Mouse (Mus musculus): ENCODE results near the gene Maml3. TPM values are rescaled to one million over a fixed set of nuclear protein-coding genes. Genes with fewer than 3 reads are reported as not detected.

Maml3 gene
- polyA plus RNA-seq (2012; rRNA removed), result 5.5 and 12.7 TPM in 2 replicates

DNA sequence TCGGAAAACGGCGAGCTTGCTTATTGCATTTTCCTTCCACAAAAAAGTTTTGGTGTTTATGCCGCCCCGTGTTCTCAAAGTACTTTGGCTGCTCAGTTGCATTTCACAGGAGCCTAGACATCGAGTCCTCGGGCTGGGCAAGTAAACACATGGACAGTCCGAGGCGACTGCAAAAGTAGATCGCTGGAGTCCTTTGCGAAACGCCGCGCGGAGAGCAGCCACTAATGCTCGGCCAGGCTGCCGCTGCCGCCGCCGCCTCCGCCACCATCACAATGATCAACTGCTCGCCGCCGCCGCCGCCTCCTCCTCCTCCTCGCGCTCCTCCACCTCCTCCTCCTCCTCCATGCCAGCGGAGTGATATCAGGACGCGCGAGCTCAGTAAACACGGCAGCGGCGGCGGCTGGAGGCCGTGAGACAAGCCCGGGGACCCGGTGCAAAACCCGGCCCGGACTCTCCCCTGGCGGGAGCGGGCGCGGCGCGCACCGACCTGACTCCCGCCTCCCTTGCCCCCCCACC is at the start of gene Maml3:
TSS of gene Maml3 (minus strand) at position 441 of the 516 bp plus-strand sequence.
- DNase-seq (ENCODE audit: low read depth), result peak; percentile 98
- TF ChIP-seq POLR2A (IDR thresholded peaks at IDR 0.05; ENCODE audit: borderline replicate concordance, extremely low read depth, insufficient read depth, insufficient read length, poor library complexity, severe bottlenecking) (peak; percentile 62; the same call in 1 of the 2 replicates), CTCF (IDR thresholded peaks at IDR 0.05; ENCODE audit: borderline replicate concordance, extremely low read depth, insufficient read depth, insufficient read length) (no peak)

DNA sequence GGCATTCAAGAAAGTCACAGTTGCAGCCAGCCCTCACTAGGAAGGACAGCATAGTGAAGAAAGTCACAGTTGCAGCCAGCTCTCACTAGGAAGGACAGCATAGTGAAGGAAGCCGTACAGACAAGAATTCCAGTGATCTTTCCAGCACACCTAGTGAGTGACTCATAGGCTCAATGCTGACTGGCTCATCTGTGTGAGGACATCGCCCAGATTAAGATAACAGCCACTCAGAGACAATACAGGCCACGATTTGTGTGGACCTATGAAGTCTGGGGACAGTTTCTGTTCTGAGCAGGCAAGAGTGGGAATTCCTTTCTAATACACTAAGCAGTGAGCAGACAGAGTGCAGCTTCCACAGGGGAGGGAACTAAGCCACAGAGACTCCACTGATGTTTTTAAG is 46.3 kb upstream of the Maml3 start:
- DNase-seq (ENCODE audit: low read depth), result no peak
- TF ChIP-seq POLR2A (IDR thresholded peaks at IDR 0.05; ENCODE audit: borderline replicate concordance, extremely low read depth, insufficient read depth, insufficient read length, poor library complexity, severe bottlenecking) (no peak), CTCF (IDR thresholded peaks at IDR 0.05; ENCODE audit: borderline replicate concordance, extremely low read depth, insufficient read depth, insufficient read length) (no peak)

DNA sequence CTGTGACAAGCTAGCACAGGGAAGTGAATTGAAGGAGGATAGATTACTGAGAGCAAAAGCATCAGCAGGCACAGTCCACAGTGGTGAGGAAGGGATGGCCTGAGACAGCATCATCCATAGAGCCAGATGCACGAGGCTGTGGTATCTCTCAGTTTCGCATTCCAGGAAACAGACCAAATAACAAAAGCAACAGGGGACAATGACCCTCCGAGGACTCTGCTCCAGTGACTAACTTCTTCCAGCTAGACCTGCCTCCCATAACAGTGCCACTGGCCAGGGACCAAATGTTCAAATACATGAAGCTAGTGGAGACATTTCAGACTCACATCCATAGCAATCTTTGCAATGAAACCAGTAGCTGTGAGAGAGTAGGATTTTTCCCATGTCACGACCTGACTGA is 43.4 kb upstream of the Maml3 start:
- TF ChIP-seq CTCF (IDR thresholded peaks at IDR 0.05; ENCODE audit: borderline replicate concordance, extremely low read depth, insufficient read depth, insufficient read length) (no peak), POLR2A (IDR thresholded peaks at IDR 0.05; ENCODE audit: borderline replicate concordance, extremely low read depth, insufficient read depth, insufficient read length, poor library complexity, severe bottlenecking) (no peak)
- DNase-seq (ENCODE audit: low read depth), result no peak

GRCm38 (mm10) chr3:52144776-52145460 is 40.0 kb upstream of the Maml3 start:
- no peak for DNase-seq (ENCODE audit: low read depth)
- TF ChIP-seq POLR2A (IDR thresholded peaks at IDR 0.05; ENCODE audit: borderline replicate concordance, extremely low read depth, insufficient read depth, insufficient read length, poor library complexity, severe bottlenecking) (no peak), CTCF (IDR thresholded peaks at IDR 0.05; ENCODE audit: borderline replicate concordance, extremely low read depth, insufficient read depth, insufficient read length) (no peak)

DNA sequence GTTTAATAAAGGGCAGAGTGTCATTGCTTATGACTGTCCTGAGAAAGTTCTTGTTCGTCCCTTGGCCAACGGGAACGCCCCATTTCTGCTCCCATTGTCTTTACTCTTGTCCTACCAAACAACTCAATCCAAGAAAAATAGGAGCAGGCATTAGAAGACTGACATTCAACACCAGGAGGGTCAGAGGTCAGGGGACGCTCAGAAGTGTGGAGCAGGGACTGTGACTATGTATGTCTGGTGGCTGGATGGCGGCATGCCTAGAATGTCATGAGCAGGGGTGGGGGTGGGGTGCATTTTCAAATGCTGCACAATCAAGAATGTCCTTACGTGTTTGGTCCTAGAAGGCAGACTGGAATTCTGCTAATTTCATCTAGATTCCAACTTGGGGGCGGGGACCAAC is 38.1 kb upstream of the Maml3 start:
- DNase-seq (ENCODE audit: low read depth), result no peak
- no peak for TF ChIP-seq CTCF (IDR thresholded peaks at IDR 0.05; ENCODE audit: borderline replicate concordance, extremely low read depth, insufficient read depth, insufficient read length)

- TF ChIP-seq CTCF (IDR thresholded peaks at IDR 0.05; ENCODE audit: borderline replicate concordance, extremely low read depth, insufficient read depth, insufficient read length), result no peak
- no peak for TF ChIP-seq POLR2A (IDR thresholded peaks at IDR 0.05; ENCODE audit: borderline replicate concordance, extremely low read depth, insufficient read depth, insufficient read length, poor library complexity, severe bottlenecking)
- peak; percentile 87 for DNase-seq (ENCODE audit: low read depth)
These were observed 35.3 kb upstream of the Maml3 start for GRCm38 (mm10) chr3:52140162-52140561.

GRCm38 (mm10) chr3:52125421-52125820 is 20.5 kb upstream of the Maml3 start:
- DNase-seq (ENCODE audit: low read depth), result peak; percentile 36
- no peak for TF ChIP-seq POLR2A (IDR thresholded peaks at IDR 0.05; ENCODE audit: borderline replicate concordance, extremely low read depth, insufficient read depth, insufficient read length, poor library complexity, severe bottlenecking)
- no peak for TF ChIP-seq CTCF (IDR thresholded peaks at IDR 0.05; ENCODE audit: borderline replicate concordance, extremely low read depth, insufficient read depth, insufficient read length)

DNA sequence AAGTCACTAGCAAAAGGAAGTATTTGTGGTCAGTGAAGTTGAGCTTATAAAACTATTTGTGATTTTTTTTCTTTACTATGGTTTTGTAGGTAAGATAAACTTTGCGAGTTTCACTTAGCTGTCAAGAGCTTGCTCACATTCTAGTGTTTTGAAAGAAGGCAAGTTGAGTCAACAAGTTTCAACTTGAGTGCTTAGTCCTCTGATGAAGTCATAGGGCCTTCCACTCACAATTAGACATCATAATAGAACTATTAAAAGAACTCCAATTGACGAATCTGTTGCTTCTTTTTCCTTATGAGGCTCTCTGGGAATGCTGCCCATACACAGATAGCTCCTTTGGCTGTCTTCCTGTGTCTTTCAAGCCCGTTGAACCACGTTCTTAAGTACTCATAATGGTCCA is 16.0 kb upstream of the Maml3 start:
- DNase-seq (ENCODE audit: low read depth), result peak; percentile 23
- TF ChIP-seq POLR2A (IDR thresholded peaks at IDR 0.05; ENCODE audit: borderline replicate concordance, extremely low read depth, insufficient read depth, insufficient read length, poor library complexity, severe bottlenecking) (no peak), CTCF (IDR thresholded peaks at IDR 0.05; ENCODE audit: borderline replicate concordance, extremely low read depth, insufficient read depth, insufficient read length) (no peak)

- TF ChIP-seq POLR2A (IDR thresholded peaks at IDR 0.05; ENCODE audit: borderline replicate concordance, extremely low read depth, insufficient read depth, insufficient read length, poor library complexity, severe bottlenecking), result no peak
- no peak for TF ChIP-seq CTCF (IDR thresholded peaks at IDR 0.05; ENCODE audit: borderline replicate concordance, extremely low read depth, insufficient read depth, insufficient read length)
- DNase-seq (ENCODE audit: low read depth), result no peak
These were observed 14.3 kb upstream of the Maml3 start for GRCm38 (mm10) chr3:52119216-52119615.

- peak; percentile 43 for DNase-seq (ENCODE audit: low read depth)
- TF ChIP-seq POLR2A (IDR thresholded peaks at IDR 0.05; ENCODE audit: borderline replicate concordance, extremely low read depth, insufficient read depth, insufficient read length, poor library complexity, severe bottlenecking) (no peak), CTCF (IDR thresholded peaks at IDR 0.05; ENCODE audit: borderline replicate concordance, extremely low read depth, insufficient read depth, insufficient read length) (no peak)
These were observed 10.5 kb upstream of the Maml3 start for GRCm38 (mm10) chr3:52115421-52115820.

DNA sequence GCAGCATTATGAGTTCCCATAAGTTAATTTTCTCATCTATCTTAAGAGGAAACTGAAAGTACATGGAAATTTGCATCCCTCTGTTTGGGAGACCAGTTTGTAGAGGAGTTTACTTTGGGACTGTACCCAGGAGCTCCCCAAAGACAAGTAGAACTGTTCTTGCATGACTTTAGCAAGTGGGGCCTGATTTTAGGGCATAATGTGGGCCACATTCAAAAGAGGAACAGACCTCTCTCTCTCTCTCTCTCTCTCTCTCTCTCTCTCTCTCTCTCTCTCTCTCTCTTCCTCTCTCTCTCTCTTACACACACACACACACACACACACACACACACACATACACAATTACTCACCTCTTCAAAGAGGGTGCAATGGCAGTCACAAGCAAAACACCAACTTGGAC is 3.2 kb upstream of the Maml3 start:
- TF ChIP-seq POLR2A (IDR thresholded peaks at IDR 0.05; ENCODE audit: borderline replicate concordance, extremely low read depth, insufficient read depth, insufficient read length, poor library complexity, severe bottlenecking) (no peak), CTCF (IDR thresholded peaks at IDR 0.05; ENCODE audit: borderline replicate concordance, extremely low read depth, insufficient read depth, insufficient read length) (no peak)
- DNase-seq (ENCODE audit: low read depth), result no peak

- TF ChIP-seq POLR2A (IDR thresholded peaks at IDR 0.05; ENCODE audit: borderline replicate concordance, extremely low read depth, insufficient read depth, insufficient read length, poor library complexity, severe bottlenecking), result no peak
- no peak for TF ChIP-seq CTCF (IDR thresholded peaks at IDR 0.05; ENCODE audit: borderline replicate concordance, extremely low read depth, insufficient read depth, insufficient read length)
- DNase-seq (ENCODE audit: low read depth), result no peak
These were observed 280 bp upstream of the Maml3 start for GRCm38 (mm10) chr3:52105156-52105555.

Data from brain, embryonic 14.5 days (tissue).